Comparison of ENCODE assay signal across 29 mouse cellular contexts in genomic region chr13:34914614-34915013, GRCm38 (mm10). TPM values are rescaled to one million over a fixed set of nuclear protein-coding genes. Genes with fewer than 3 reads are reported as not detected.
DNase-seq lines count a peak whose midpoint lies in the region; ATAC-seq and TF ChIP-seq lines count a peak whose summit lies in the region.
"Had no signal": no experiment of that assay in that cellular context is flagged by ENCODE, and none has a peak within 500 bp of the region (broad histone marks: within the 10 kb centered on the region; RNA-seq: fewer than 3 reads in every experiment).

No protein-coding gene starts in this region.

- H3K27me3 ChIP-seq in thymus, adult 2 months (ENCODE audit: control insufficient read depth, insufficient read depth, low read length), result 0 out of 2 replicates have a peak, but pooled peaks cover 3% of the 10 kb centered on the region
- H3K27me3 ChIP-seq: CH12.LX; midbrain, embryonic 15.5 days; neural tube, embryonic 12.5 days had no signal

- H3K4me1 ChIP-seq in thymus, adult 2 months (replicated peaks; ENCODE audit: control insufficient read depth, insufficient read depth, low read length), result peaks cover 10% of the 10 kb centered on the region
- H3K4me1 ChIP-seq: neural tube, embryonic 12.5 days had no signal

- WGBS in thymus, adult 2 months, result 4% methylated on average over 9 of the region's 9 CpGs

- no peak for TF ChIP-seq POLR2A in thymus, adult 2 months (IDR thresholded peaks at IDR 0.05; ENCODE audit: control insufficient read depth, extremely low read depth, insufficient read depth, low read length, poor library complexity)

- TF ChIP-seq CTCF in thymus, adult 2 months (IDR thresholded peaks at IDR 0.05; ENCODE audit: borderline replicate concordance, control insufficient read depth, extremely low read depth, insufficient read depth, low read length, poor library complexity), result no peak

- H3K4me3 ChIP-seq in thymus, adult 2 months (ENCODE audit: control insufficient read depth, insufficient read depth, low read length), result no peak overlapping the region
- H3K4me3 ChIP-seq: erythroblast, embryonic 14.5 days; midbrain, embryonic 15.5 days; neural tube, embryonic 12.5 days had no signal

- 0 out of 2 replicates have a peak, but pooled peaks have one; percentile 40 for ATAC-seq in granulocyte monocyte progenitor cell, adult 5-6 weeks (replicated peaks; ENCODE audit: poor library complexity, severe bottlenecking)
- ATAC-seq in cerebellum, adult (ENCODE audit: insufficient number of reproducible peaks, low FRiP score, low TSS enrichment), result no peak
- ATAC-seq: hindbrain, postnatal 0 days; midbrain, embryonic 15.5 days had no signal

- no peaks in the 10 kb centered on the region for H3K36me3 ChIP-seq in thymus, adult 2 months (ENCODE audit: control insufficient read depth, insufficient read depth, low read length)
- H3K36me3 ChIP-seq: midbrain, embryonic 15.5 days; neural tube, embryonic 12.5 days had no signal

- peak; percentile 20 for DNase-seq in thymus, adult 2 months
- DNase-seq in thymus, adult 18-20 months, result no peak
- peak; percentile 6 to 9 for DNase-seq in natural killer cell, adult 2 months (ENCODE audit: low spot score in 2 of 2)
- DNase-seq in left cerebral cortex, adult 8-10 months (ENCODE audit: low spot score in 2 of 2), result no peak
- DNase-seq in spleen, adult 12 weeks (ENCODE audit: low spot score), result no peak
- no peak for DNase-seq in cerebellum, postnatal 10 days
- DNase-seq: adrenal gland, postnatal 14 days; cerebellum, adult 18-20 months; heart, adult 18-20 months; heart, postnatal 4 days; kidney, adult 8-10 months; kidney, postnatal 25 days; layer of hippocampus, adult 9-11 months; right cerebral cortex, postnatal 14 days had no signal

- no peak overlapping the region for H3K27ac ChIP-seq in thymus, adult 2 months (ENCODE audit: control insufficient read depth, insufficient read depth, low read length)
- H3K27ac ChIP-seq: hindbrain, postnatal 0 days; macrophage; midbrain, embryonic 15.5 days; neural tube, embryonic 12.5 days had no signal

RNA-seq across cellular contexts. Expression of gene Fam217a, which starts 9.5 kb away (rescaled TPM):
- polyA plus RNA-seq in thymus, adult 2 months (2012; rRNA removed), result 0.06 TPM in 1 of 2 replicates, not detected in the other
- total RNA-seq in granulocyte monocyte progenitor cell, adult 5-6 weeks (2014; fragmentation: Nextera tagmentation), result not detected in 2 replicates
- total RNA-seq in granulocyte monocyte progenitor cell, adult 5-6 weeks (2017), result not detected in 2 replicates
- 1 to 10 TPM in 3 of 4 experiments, under 1 TPM in 1; 0.98 to 1.6 (median 1.3) TPM for total RNA-seq in left cerebral cortex, adult 8-10 months (2022)
- total RNA-seq: CH12.LX; gastrocnemius, adult 8-10 months had no signal
- polyA plus RNA-seq: erythroblast, embryonic 14.5 days; macrophage had no signal

RNA-seq across cellular contexts. Expression of gene 4933417A18Rik, which starts 9.6 kb away (rescaled TPM):
- polyA plus RNA-seq in thymus, adult 2 months (2012; rRNA removed), result not detected in 2 replicates
- not detected in 2 replicates for total RNA-seq in granulocyte monocyte progenitor cell, adult 5-6 weeks (2014; fragmentation: Nextera tagmentation)
- total RNA-seq in granulocyte monocyte progenitor cell, adult 5-6 weeks (2017), result not detected in 2 replicates
- not detected for total RNA-seq in left cerebral cortex, adult 8-10 months (2022)
- total RNA-seq: adrenal gland, postnatal 14 days; CH12.LX; gastrocnemius, adult 8-10 months; heart, adult 18-20 months; heart, postnatal 4 days; hindbrain, postnatal 0 days; left cerebral cortex, postnatal 14 days had no signal
- polyA plus RNA-seq: embryonic facial prominence, embryonic 11.5 days; erythroblast, embryonic 14.5 days; heart, embryonic 14.5 days; hindbrain, postnatal 0 days; limb, embryonic 14.5 days; liver, embryonic 16.5 days; macrophage; midbrain, embryonic 15.5 days; neural tube, embryonic 12.5 days; stomach, embryonic 14.5 days had no signal

RNA-seq across cellular contexts. Expression of gene Prpf4b, which starts 39.5 kb away (rescaled TPM):
- 26.3 and 33.7 TPM in 2 replicates for polyA plus RNA-seq in thymus, adult 2 months (2012; rRNA removed)
- total RNA-seq in granulocyte monocyte progenitor cell, adult 5-6 weeks (2014; fragmentation: Nextera tagmentation), result 124 and 139 TPM in 2 replicates
- total RNA-seq in granulocyte monocyte progenitor cell, adult 5-6 weeks (2017), result 129 and 142 TPM in 2 replicates
- 10 to 100 TPM; 57.2 to 81.4 (median 72.1) TPM for total RNA-seq in left cerebral cortex, adult 8-10 months (2022)

RNA-seq across cellular contexts. Expression of gene Eci3, which starts 49.0 kb away (rescaled TPM):
- 0.23 and 0.40 TPM in 2 replicates for polyA plus RNA-seq in thymus, adult 2 months (2012; rRNA removed)
- not detected in 2 replicates for total RNA-seq in granulocyte monocyte progenitor cell, adult 5-6 weeks (2014; fragmentation: Nextera tagmentation)
- total RNA-seq in granulocyte monocyte progenitor cell, adult 5-6 weeks (2017), result not detected in 2 replicates
- total RNA-seq in left cerebral cortex, adult 8-10 months (2022), result 1 to 10 TPM in 2 of 4 experiments, under 1 TPM in 2; 0.41 to 2.0 (median 0.90) TPM
- total RNA-seq: CH12.LX; hindbrain, postnatal 0 days had no signal
- polyA plus RNA-seq: erythroblast, embryonic 14.5 days; macrophage had no signal

Comparison
In these comparisons a context has a peak if more than half of its experiments do, and no peak if none do; other contexts are left out.
1. DNase-seq: peak in thymus, adult 2 months (single experiment) and natural killer cell, adult 2 months (2 of 2); none in thymus, adult 18-20 months (0 of 2), left cerebral cortex, adult 8-10 months (0 of 2), spleen, adult 12 weeks (single experiment) and cerebellum, postnatal 10 days (0 of 2).